Mouse (Mus musculus): ENCODE measurements around the gene Dhrs13. TPM values are rescaled to one million over a fixed set of nuclear protein-coding genes. Genes with fewer than 3 reads are reported as not detected.
"Not testable (repeated sequence)": the region's sequence is repeated elsewhere in the genome, so short reads cannot be mapped to it uniquely, and the experiment has no call there.

The Dhrs13 gene
- polyA plus RNA-seq, 1 experiment from 2014 or later: 55.3 TPM

- Histone ChIP-seq H3K4me3 (replicated peaks) (no peak overlapping the region), H3K36me3 (peaks cover 80% of the 10 kb centered on the region), H3K27ac (replicated peaks) (no peak overlapping the region), H3K27me3 (replicated peaks) (no peaks in the 10 kb centered on the region), H3K4me1 (no peaks in the 10 kb centered on the region), H3K4me2 (no peak overlapping the region), H3K9ac (replicated peaks) (no peak overlapping the region), H3K9me3 (replicated peaks) (no peaks in the 10 kb centered on the region)
- ATAC-seq (ENCODE audit: low FRiP score): no peak
- WGBS: 86% methylated on average over 8 of the region's 8 CpGs
These were observed 8.5 kb upstream of the Dhrs13 start for GRCm38 (mm10) chr11:78023607-78024006.

GRCm38 (mm10) chr11:78029240-78029639 is 2.8 kb upstream of the Dhrs13 start:
- Histone ChIP-seq H3K9ac (replicated peaks) (no peak overlapping the region), H3K9me3 (replicated peaks) (no peaks in the 10 kb centered on the region), H3K4me1 (peaks cover 31% of the 10 kb centered on the region), H3K27me3 (replicated peaks) (no peaks in the 10 kb centered on the region), H3K4me3 (replicated peaks) (no peak overlapping the region), H3K27ac (replicated peaks) (no peak overlapping the region), H3K4me2 (no peak overlapping the region), H3K36me3 (peaks cover 54% of the 10 kb centered on the region)
- ATAC-seq (ENCODE audit: low FRiP score): no peak
- WGBS: 86% methylated on average over 8 of the region's 8 CpGs

DNA sequence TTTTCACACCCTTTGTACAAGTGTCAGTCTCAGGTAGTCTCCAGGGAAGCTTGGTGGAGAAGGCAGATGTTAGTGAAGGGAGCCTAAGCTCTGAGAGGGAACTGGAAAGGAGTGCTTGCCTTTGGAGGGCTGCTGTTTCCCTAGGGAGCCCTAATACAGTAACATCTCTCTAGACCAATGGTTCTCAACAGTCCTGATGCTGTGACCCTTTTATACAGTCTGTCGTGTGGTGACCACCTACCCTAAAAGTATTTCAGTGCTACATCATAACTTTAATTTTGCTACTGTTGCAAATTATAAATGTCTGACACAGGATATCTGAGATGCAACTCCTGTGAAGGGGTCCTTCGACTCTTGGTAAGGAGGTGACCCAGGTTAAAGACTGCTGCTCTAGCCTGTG is 1.5 kb upstream of the Dhrs13 start:
- no peak for ATAC-seq (ENCODE audit: low FRiP score)
- H3K4me2 ChIP-seq: no peak overlapping the region
- no peak overlapping the region for H3K4me3 ChIP-seq (replicated peaks)
- no peak overlapping the region for H3K27ac ChIP-seq (replicated peaks)
- WGBS: 72% methylated on average over 2 of the region's 2 CpGs
- H3K36me3 ChIP-seq: peaks cover 48% of the 10 kb centered on the region
- H3K9me3 ChIP-seq (replicated peaks): no peaks in the 10 kb centered on the region
- no peak overlapping the region for H3K9ac ChIP-seq (replicated peaks)
- H3K27me3 ChIP-seq (replicated peaks): no peaks in the 10 kb centered on the region
- H3K4me1 ChIP-seq: peaks cover 41% of the 10 kb centered on the region

GRCm38 (mm10) chr11:78031389-78031788 is 691 bp upstream of the Dhrs13 start:
- ATAC-seq (ENCODE audit: low FRiP score): no peak
- H3K9me3 ChIP-seq (replicated peaks): no peaks in the 10 kb centered on the region
- H3K36me3 ChIP-seq: peaks cover 40% of the 10 kb centered on the region
- H3K4me3 ChIP-seq (replicated peaks): peak overlapping the region; percentile 82
- peaks cover 41% of the 10 kb centered on the region for H3K4me1 ChIP-seq
- peak overlapping the region; percentile 97 for H3K27ac ChIP-seq (replicated peaks)
- H3K27me3 ChIP-seq (replicated peaks): no peaks in the 10 kb centered on the region
- peak overlapping the region; percentile 79 for H3K4me2 ChIP-seq
- WGBS: 40% methylated on average over 6 of the region's 6 CpGs
- H3K9ac ChIP-seq (replicated peaks): peak overlapping the region; percentile 95

- peaks cover 50% of the 10 kb centered on the region for H3K4me1 ChIP-seq
- no peak for ATAC-seq (ENCODE audit: low FRiP score)
- peaks cover 26% of the 10 kb centered on the region for H3K36me3 ChIP-seq
- H3K9me3 ChIP-seq (replicated peaks): no peaks in the 10 kb centered on the region
- H3K27me3 ChIP-seq (replicated peaks): no peaks in the 10 kb centered on the region
- peak overlapping the region; percentile 97 for H3K27ac ChIP-seq (replicated peaks)
- H3K4me3 ChIP-seq (replicated peaks): peak overlapping the region; percentile 82
- peak overlapping the region; percentile 79 for H3K4me2 ChIP-seq
- 8% methylated on average over 5 of the region's 5 CpGs for WGBS
- peak overlapping the region; percentile 95 for H3K9ac ChIP-seq (replicated peaks)
These were observed 722 bp downstream of the Dhrs13 start for GRCm38 (mm10) chr11:78032809-78033195.

GRCm38 (mm10) chr11:78033931-78034617 is 2.0 kb downstream of the Dhrs13 start:
- H3K27ac ChIP-seq (replicated peaks): no peak overlapping the region
- no peaks in the 10 kb centered on the region for H3K9me3 ChIP-seq (replicated peaks)
- H3K27me3 ChIP-seq (replicated peaks): no peaks in the 10 kb centered on the region
- H3K36me3 ChIP-seq: peaks cover 13% of the 10 kb centered on the region
- WGBS: 96% methylated on average over 23 of the region's 23 CpGs
- H3K4me1 ChIP-seq: peaks cover 59% of the 10 kb centered on the region
- ATAC-seq (ENCODE audit: low FRiP score): no peak
- H3K4me3 ChIP-seq (replicated peaks): no peak overlapping the region
- no peak overlapping the region for H3K9ac ChIP-seq (replicated peaks)
- H3K4me2 ChIP-seq: 0 out of 2 replicates have a peak overlapping the region, but pooled peaks have one; percentile 79

- Histone ChIP-seq H3K4me1 (peaks cover 52% of the 10 kb centered on the region), H3K27me3 (replicated peaks) (no peaks in the 10 kb centered on the region), H3K9ac (replicated peaks) (0 out of 2 replicates have a peak overlapping the region, but pooled peaks have one; percentile 21), H3K9me3 (replicated peaks) (no peaks in the 10 kb centered on the region), H3K4me2 (no peak overlapping the region), H3K27ac (replicated peaks) (no peak overlapping the region), H3K36me3 (peaks cover 5% of the 10 kb centered on the region), H3K4me3 (replicated peaks) (no peak overlapping the region; the same call in 1 of the 2 replicates)
- WGBS: 82% methylated on average over 10 of the region's 10 CpGs
- ATAC-seq (ENCODE audit: low FRiP score): no peak
These were observed 4.7 kb downstream of the Dhrs13 start for GRCm38 (mm10) chr11:78036791-78037190.

DNA sequence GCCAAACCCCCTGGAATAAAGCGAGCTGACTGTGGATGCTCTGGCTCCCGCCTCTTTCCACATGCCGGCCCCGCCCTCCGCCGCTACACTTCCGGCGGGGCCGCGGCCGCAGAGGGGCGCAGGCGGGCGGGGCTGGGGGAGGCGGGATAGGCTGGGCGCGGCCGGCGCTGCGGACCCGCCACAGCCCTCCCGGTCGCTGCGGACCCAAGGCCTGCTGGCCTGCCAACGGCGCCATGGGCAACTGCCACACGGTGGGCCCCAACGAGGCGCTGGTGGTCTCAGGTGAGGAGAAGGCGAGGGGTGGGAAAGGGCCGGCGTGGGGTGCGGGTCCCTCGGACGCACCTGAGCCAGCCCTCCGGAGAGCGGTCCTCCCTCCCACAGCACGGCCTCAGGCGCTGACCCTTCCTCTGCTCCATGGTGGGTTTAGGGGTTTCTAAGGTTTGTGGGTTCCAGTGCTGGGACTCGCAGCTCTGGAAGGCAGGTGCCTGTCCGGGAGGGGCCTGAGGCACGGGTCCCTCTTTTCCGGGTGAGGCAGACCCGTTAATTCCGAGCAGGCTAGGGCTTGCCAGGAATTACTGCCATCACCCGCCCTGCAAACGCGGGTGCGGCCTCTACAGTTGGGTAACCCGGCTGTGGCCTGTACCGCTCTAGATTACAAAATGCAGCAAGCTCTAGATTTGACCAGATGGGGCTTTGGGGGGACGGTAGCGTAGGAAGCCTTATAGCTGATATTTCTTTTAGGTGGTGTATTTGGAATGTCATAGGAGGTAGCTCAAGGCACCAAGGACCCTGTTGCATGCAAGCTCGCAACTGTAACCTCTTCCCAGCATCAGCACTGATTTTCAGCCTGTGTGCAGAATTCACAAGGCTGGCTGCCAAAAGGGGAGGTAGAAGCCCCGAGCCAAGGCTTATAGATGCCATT is 6.0 kb downstream of the Dhrs13 start, which contains the start of gene Flot2:
Gene Flot2 (plus strand): TSS at position 101 of the 922 bp plus-strand sequence.
- Histone ChIP-seq H3K27me3 (replicated peaks) (no peaks in the 10 kb centered on the region), H3K9ac (replicated peaks) (peak within 1 kb of the TSS; percentile 76), H3K9me3 (replicated peaks) (no peaks in the 10 kb centered on the region), H3K27ac (replicated peaks) (peak within 1 kb of the TSS; percentile 86), H3K4me3 (replicated peaks) (peak within 1 kb of the TSS; percentile 76), H3K4me2 (peak within 1 kb of the TSS; percentile 78), H3K36me3 (peaks cover 10% of the 10 kb centered on the region), H3K4me1 (peaks cover 45% of the 10 kb centered on the region)
- 1% methylated on average over 52 of the region's 55 CpGs for WGBS
- peak; percentile 84 for ATAC-seq (ENCODE audit: low FRiP score)

DNA sequence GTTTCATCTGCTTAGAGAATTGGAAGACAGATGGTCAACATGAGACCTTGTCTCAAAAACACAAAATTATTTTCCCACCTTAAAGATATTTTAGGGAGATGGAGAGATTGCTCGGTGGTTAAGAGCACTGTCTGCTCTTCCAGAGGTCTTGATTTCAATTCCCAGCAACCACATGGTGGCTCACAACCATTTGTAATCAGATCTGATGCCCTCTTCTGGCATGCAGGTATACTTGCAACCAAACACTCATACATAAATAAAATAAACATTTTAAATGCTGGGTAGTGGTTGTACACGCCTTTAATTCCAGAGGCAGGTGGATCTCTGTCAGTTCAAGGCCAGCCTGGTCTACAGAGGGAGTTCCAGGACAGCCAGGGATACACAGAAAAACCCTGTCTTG is 8.8 kb downstream of the Dhrs13 start:
- WGBS: 75% methylated on average over 2 of the region's 2 CpGs
- Histone ChIP-seq H3K9ac (replicated peaks) (no peak overlapping the region), H3K9me3 (replicated peaks) (no peaks in the 10 kb centered on the region), H3K4me3 (replicated peaks) (no peak overlapping the region), H3K4me2 (no peak overlapping the region), H3K27ac (replicated peaks) (no peak overlapping the region), H3K27me3 (replicated peaks) (no peaks in the 10 kb centered on the region), H3K36me3 (peaks cover 5% of the 10 kb centered on the region; the same call in 1 of the 2 replicates), H3K4me1 (peaks cover 31% of the 10 kb centered on the region)
- no peak for ATAC-seq (ENCODE audit: low FRiP score)

DNA sequence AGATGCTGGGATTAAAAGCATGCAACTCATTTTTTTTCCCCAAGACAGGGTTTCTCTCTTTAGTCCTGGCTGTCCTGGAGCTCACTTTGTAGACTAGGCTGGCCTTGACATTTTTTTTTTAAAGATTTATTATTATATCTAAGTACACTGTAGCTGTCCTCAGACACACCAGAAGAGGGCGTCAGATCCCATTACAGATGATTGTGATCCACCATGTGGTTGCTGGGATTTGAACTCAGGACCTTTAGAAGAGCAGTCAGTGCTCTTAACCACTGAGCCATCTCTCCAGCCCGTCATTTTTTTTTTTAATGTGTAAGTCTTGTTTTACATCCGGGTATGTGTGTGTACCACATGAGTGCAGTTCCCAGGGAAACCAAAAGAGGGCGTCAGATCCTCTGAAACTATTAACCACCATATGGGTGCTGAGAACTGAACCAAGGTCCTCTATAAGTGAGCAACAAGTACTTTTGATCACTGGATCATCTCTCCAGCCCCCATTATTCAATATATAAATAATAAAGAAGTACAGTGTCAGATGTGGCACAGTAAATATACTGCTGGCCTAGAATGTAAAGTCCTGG is 10.3 kb downstream of the Dhrs13 start:
- not testable (repeated sequence) for H3K9ac ChIP-seq (replicated peaks); H3K27ac ChIP-seq (replicated peaks); H3K4me2 ChIP-seq; ATAC-seq (ENCODE audit: low FRiP score); H3K27me3 ChIP-seq (replicated peaks); H3K36me3 ChIP-seq; H3K4me3 ChIP-seq (replicated peaks); H3K9me3 ChIP-seq (replicated peaks)
- WGBS: 94% methylated on average over 4 of the region's 4 CpGs
- peaks cover 25% of the 10 kb centered on the region for H3K4me1 ChIP-seq

- Histone ChIP-seq H3K36me3 (peaks cover 8% of the 10 kb centered on the region), H3K27ac (replicated peaks) (0 out of 2 replicates have a peak overlapping the region, but pooled peaks have one; percentile 1), H3K27me3 (replicated peaks) (no peaks in the 10 kb centered on the region), H3K4me1 (peaks cover 7% of the 10 kb centered on the region), H3K9ac (replicated peaks) (no peak overlapping the region), H3K4me2 (no peak overlapping the region), H3K4me3 (replicated peaks) (no peak overlapping the region), H3K9me3 (replicated peaks) (no peaks in the 10 kb centered on the region)
- ATAC-seq (ENCODE audit: low FRiP score): no peak
- WGBS: 78% methylated on average over 5 of the region's 5 CpGs
These were observed 12.7 kb downstream of the Dhrs13 start for GRCm38 (mm10) chr11:78044758-78045251.
